Mouse (Mus musculus): ENCODE data around the gene Atxn1. TPM values are rescaled to one million over a fixed set of nuclear protein-coding genes. Genes with fewer than 3 reads are reported as not detected.

Atxn1 gene
- polyA plus RNA-seq, 1 experiment from 2014 or later = 1.7 TPM

GRCm38 (mm10) chr13:45526230-45526629, 438.6 kb downstream of the Atxn1 start:
- peaks cover 86% of the 10 kb centered on the region for H3K36me3 ChIP-seq
- peaks cover 96% of the 10 kb centered on the region for H3K4me1 ChIP-seq
- no peak for ATAC-seq
- 84% methylated on average over 7 of the region's 7 CpGs for WGBS (ENCODE audit: insufficient replicate concordance)
- peak overlapping the region; percentile 70 for H3K9ac ChIP-seq
- peak overlapping the region; percentile 24 for H3K4me3 ChIP-seq
- H3K27me3 ChIP-seq (replicated peaks) = no peaks in the 10 kb centered on the region
- H3K9me3 ChIP-seq (replicated peaks) = no peaks in the 10 kb centered on the region
- peak overlapping the region; percentile 66 for H3K4me2 ChIP-seq
- peak overlapping the region; percentile 98 for H3K27ac ChIP-seq

- H3K9ac ChIP-seq = peak overlapping the region; percentile 70; the same call in 1 of the 2 replicates
- ATAC-seq = no peak
Observed at GRCm38 (mm10) chr13:45524791-45525435, 439.9 kb downstream of the Atxn1 start.

GRCm38 (mm10) chr13:45524305-45524704, 440.5 kb downstream of the Atxn1 start:
- Histone ChIP-seq H3K9me3 (replicated peaks) (no peaks in the 10 kb centered on the region), H3K4me1 (peaks cover 95% of the 10 kb centered on the region)

More at GRCm38 (mm10) chr13:45524791-45525435, 439.9 kb downstream of the Atxn1 start:
- Histone ChIP-seq H3K4me3 (no peak overlapping the region), H3K4me1 (peaks cover 96% of the 10 kb centered on the region), H3K4me2 (peak overlapping the region; percentile 66; the same call in 1 of the 2 replicates), H3K9me3 (replicated peaks) (no peaks in the 10 kb centered on the region), H3K36me3 (peaks cover 86% of the 10 kb centered on the region), H3K27me3 (replicated peaks) (no peaks in the 10 kb centered on the region), H3K27ac (peak overlapping the region; percentile 98)
- WGBS (ENCODE audit: insufficient replicate concordance) = 84% methylated on average over 6 of the region's 6 CpGs

GRCm38 (mm10) chr13:45516501-45517393, 448.1 kb downstream of the Atxn1 start:
- no peak for ATAC-seq
- Histone ChIP-seq H3K4me1 (peaks cover 99% of the 10 kb centered on the region), H3K36me3 (peaks cover 88% of the 10 kb centered on the region), H3K4me3 (no peak overlapping the region), H3K9me3 (replicated peaks) (no peaks in the 10 kb centered on the region), H3K4me2 (peak overlapping the region; percentile 80), H3K27me3 (replicated peaks) (no peaks in the 10 kb centered on the region), H3K9ac (peak overlapping the region; percentile 42), H3K27ac (peak overlapping the region; percentile 95)
- 43% methylated on average over 24 of the region's 24 CpGs for WGBS (ENCODE audit: insufficient replicate concordance)

More at GRCm38 (mm10) chr13:45524305-45524704, 440.5 kb downstream of the Atxn1 start:
- 84% methylated on average over 3 of the region's 3 CpGs for WGBS (ENCODE audit: insufficient replicate concordance)
- no peak overlapping the region for H3K4me3 ChIP-seq
- ATAC-seq = no peak
- peak overlapping the region; percentile 40 for H3K9ac ChIP-seq
- no peak overlapping the region for H3K4me2 ChIP-seq
- H3K36me3 ChIP-seq = peaks cover 86% of the 10 kb centered on the region
- H3K27ac ChIP-seq = peak overlapping the region; percentile 98
- no peaks in the 10 kb centered on the region for H3K27me3 ChIP-seq (replicated peaks)

GRCm38 (mm10) chr13:45514832-45515422, 449.9 kb downstream of the Atxn1 start:
- no peak for ATAC-seq
- peak overlapping the region; percentile 80 for H3K4me2 ChIP-seq
- peak overlapping the region; percentile 97 for H3K9ac ChIP-seq
- WGBS (ENCODE audit: insufficient replicate concordance) = 51% methylated on average over 8 of the region's 8 CpGs
- H3K4me3 ChIP-seq = peak overlapping the region; percentile 77
- H3K4me1 ChIP-seq = peaks cover 99% of the 10 kb centered on the region
- H3K27me3 ChIP-seq (replicated peaks) = no peaks in the 10 kb centered on the region
- H3K27ac ChIP-seq = peak overlapping the region; percentile 95
- H3K9me3 ChIP-seq (replicated peaks) = no peaks in the 10 kb centered on the region
- H3K36me3 ChIP-seq = peaks cover 84% of the 10 kb centered on the region

- Histone ChIP-seq H3K9me3 (replicated peaks) (no peaks in the 10 kb centered on the region), H3K4me1 (peaks cover 100% of the 10 kb centered on the region), H3K4me2 (peak overlapping the region; percentile 80), H3K27ac (peak overlapping the region; percentile 95), H3K4me3 (peak overlapping the region; percentile 77), H3K36me3 (peaks cover 76% of the 10 kb centered on the region), H3K9ac (peak overlapping the region; percentile 97), H3K27me3 (replicated peaks) (no peaks in the 10 kb centered on the region)
- WGBS (ENCODE audit: insufficient replicate concordance) = 18% methylated on average over 5 of the region's 5 CpGs
- ATAC-seq = peak; percentile 43; the same call in 1 of the 2 replicates
Observed at GRCm38 (mm10) chr13:45514115-45514514, 450.7 kb downstream of the Atxn1 start.

GRCm38 (mm10) chr13:45513009-45513984, 451.5 kb downstream of the Atxn1 start:
- H3K4me1 ChIP-seq = peaks cover 96% of the 10 kb centered on the region
- H3K4me2 ChIP-seq = peak overlapping the region; percentile 80
- peaks cover 68% of the 10 kb centered on the region for H3K36me3 ChIP-seq
- H3K27me3 ChIP-seq (replicated peaks) = no peaks in the 10 kb centered on the region
- peak overlapping the region; percentile 97 for H3K9ac ChIP-seq
- peak overlapping the region; percentile 77 for H3K4me3 ChIP-seq
- H3K9me3 ChIP-seq (replicated peaks) = no peaks in the 10 kb centered on the region
- 27% methylated on average over 12 of the region's 12 CpGs for WGBS (ENCODE audit: insufficient replicate concordance)
- peak; percentile 31 for ATAC-seq
- peak overlapping the region; percentile 95 for H3K27ac ChIP-seq

GRCm38 (mm10) chr13:45512531-45512930, 452.3 kb downstream of the Atxn1 start:
- peaks cover 61% of the 10 kb centered on the region for H3K36me3 ChIP-seq
- H3K4me3 ChIP-seq = peak overlapping the region; percentile 77
- peak overlapping the region; percentile 80 for H3K4me2 ChIP-seq
- peak; percentile 3; the same call in 1 of the 2 replicates for ATAC-seq
- H3K27ac ChIP-seq = peak overlapping the region; percentile 95
- no peaks in the 10 kb centered on the region for H3K27me3 ChIP-seq (replicated peaks)
- H3K9me3 ChIP-seq (replicated peaks) = no peaks in the 10 kb centered on the region
- 41% methylated on average over 8 of the region's 8 CpGs for WGBS (ENCODE audit: insufficient replicate concordance)
- peaks cover 88% of the 10 kb centered on the region for H3K4me1 ChIP-seq
- H3K9ac ChIP-seq = peak overlapping the region; percentile 97

- peaks cover 54% of the 10 kb centered on the region for H3K36me3 ChIP-seq
- peak; percentile 73 for ATAC-seq
- H3K4me3 ChIP-seq = peak overlapping the region; percentile 77
- no peaks in the 10 kb centered on the region for H3K9me3 ChIP-seq (replicated peaks)
- H3K9ac ChIP-seq = peak overlapping the region; percentile 97
- H3K27ac ChIP-seq = peak overlapping the region; percentile 95
- peak overlapping the region; percentile 80 for H3K4me2 ChIP-seq
- WGBS (ENCODE audit: insufficient replicate concordance) = 25% methylated on average over 6 of the region's 6 CpGs
- peaks cover 84% of the 10 kb centered on the region for H3K4me1 ChIP-seq
- H3K27me3 ChIP-seq (replicated peaks) = no peaks in the 10 kb centered on the region
Observed at GRCm38 (mm10) chr13:45511706-45512435, 452.9 kb downstream of the Atxn1 start.

GRCm38 (mm10) chr13:45509366-45509765, 455.4 kb downstream of the Atxn1 start:
- Histone ChIP-seq H3K9ac (peak overlapping the region; percentile 97), H3K4me2 (peak overlapping the region; percentile 80), H3K4me1 (peaks cover 77% of the 10 kb centered on the region), H3K4me3 (peak overlapping the region; percentile 77), H3K27me3 (replicated peaks) (no peaks in the 10 kb centered on the region), H3K36me3 (peaks cover 29% of the 10 kb centered on the region), H3K9me3 (replicated peaks) (no peaks in the 10 kb centered on the region), H3K27ac (peak overlapping the region; percentile 95)
- WGBS (ENCODE audit: insufficient replicate concordance) = 47% methylated on average over 6 of the region's 6 CpGs
- ATAC-seq = no peak
